25 mouse cellular contexts compared by ENCODE assay signal in genomic region chr9:96792543-96792942, GRCm38 (mm10). TPM values are rescaled to one million over a fixed set of nuclear protein-coding genes. Genes with fewer than 3 reads are reported as not detected.
DNase-seq lines count a peak whose midpoint lies in the region; ATAC-seq and TF ChIP-seq lines count a peak whose summit lies in the region.
"Had no signal": no experiment of that assay in that cellular context is flagged by ENCODE, and none has a peak within 500 bp of the region (broad histone marks: within the 10 kb centered on the region; RNA-seq: fewer than 3 reads in every experiment).

No protein-coding gene starts in this region.

- H3K36me3 ChIP-seq in C2C12 (ENCODE audit: control insufficient read depth, insufficient read depth): no peaks in the 10 kb centered on the region
- H3K36me3 ChIP-seq: embryonic facial prominence, embryonic 10.5 days; embryonic facial prominence, embryonic 12.5 days; forebrain, embryonic 10.5 days; forebrain, embryonic 12.5 days; G1E had no signal

- H3K79me2 ChIP-seq in C2C12 (ENCODE audit: control insufficient read depth, insufficient read depth): no peaks in the 10 kb centered on the region

- no peak overlapping the region for H3ac ChIP-seq in C2C12 (ENCODE audit: control insufficient read depth, insufficient read length, low read depth)

- H3K4me3 ChIP-seq in C2C12 (ENCODE audit: insufficient read depth, poor library complexity, severe bottlenecking): no peak overlapping the region
- H3K4me3 ChIP-seq: embryonic facial prominence, embryonic 10.5 days; embryonic facial prominence, embryonic 12.5 days; erythroblast, embryonic 14.5 days; forebrain, embryonic 10.5 days; forebrain, embryonic 12.5 days had no signal

- 0 out of 2 replicates have a peak, but pooled peaks have one; percentile 27 for ATAC-seq in megakaryocyte, adult 5-6 weeks (ENCODE audit: poor library complexity, severe bottlenecking)
- no peak for ATAC-seq in CD4-positive, CD25-positive, alpha-beta regulatory T cell, adult 4 months
- no peak for ATAC-seq in erythroblast, adult 5-6 weeks (replicated peaks; ENCODE audit: low FRiP score, poor library complexity, severe bottlenecking)
- ATAC-seq: activated CD4-positive, CD25-positive, alpha-beta regulatory T cell, adult 4 months; forebrain, embryonic 14.5 days; forebrain, embryonic 16.5 days; Patski had no signal

- no peaks in the 10 kb centered on the region for H3K27me3 ChIP-seq in C2C12 (ENCODE audit: control insufficient read depth, insufficient read depth, insufficient read length)
- H3K27me3 ChIP-seq: CH12.LX; embryonic facial prominence, embryonic 12.5 days; forebrain, embryonic 12.5 days; Patski had no signal

- no peak for DNase-seq in spleen, adult 12 weeks (ENCODE audit: low spot score)
- DNase-seq: adrenal gland, adult 8-10 months; adrenal gland, postnatal 14 days; adrenal gland, postnatal 36 days; B cell, adult 2 months; cerebellum, adult 11-12 months; cerebellum, adult 2 months; cerebellum, adult 9-10 months; cerebellum, postnatal 10 days; cerebellum, postnatal 25 days had no signal

- TF ChIP-seq CTCF in C2C12 (IDR thresholded peaks at IDR 0.05; ENCODE audit: control insufficient read depth, insufficient read depth, insufficient read length): no peak

- no peaks in the 10 kb centered on the region for H3K79me3 ChIP-seq in C2C12 (ENCODE audit: low read depth)

TF ChIP-seq in C2C12, 6 proteins besides CTCF, POLR2A, EP300 and RAD21:
- no peak for TF ChIP-seq MYOG (IDR thresholded peaks at IDR 0.05; ENCODE audit: control insufficient read depth, extremely low read depth, insufficient read length)
- peak; percentile 23 for TF ChIP-seq USF1 (IDR thresholded peaks at IDR 0.05; ENCODE audit: low read depth)
- no peak for TF ChIP-seq CEBPB (IDR thresholded peaks at IDR 0.05; ENCODE audit: low read depth)
- TF ChIP-seq MYOD1 (IDR thresholded peaks at IDR 0.05; ENCODE audit: control insufficient read depth, insufficient read length, low read depth): no peak
- TF ChIP-seq FOSL1 (IDR thresholded peaks at IDR 0.05; ENCODE audit: insufficient read depth, low read length, poor library complexity, severe bottlenecking): no peak
- no peak for TF ChIP-seq MAX (IDR thresholded peaks at IDR 0.05)

RNA-seq across cellular contexts. Expression of gene Zbtb38, which starts 39.9 kb away (rescaled TPM):
- 10.0 TPM for polyA plus RNA-seq in C2C12 (2012; fragmentation: generic; extraction: Trizol)
- total RNA-seq in megakaryocyte, adult 5-6 weeks (2015): 13.6 and 18.9 TPM in 2 replicates
- total RNA-seq in megakaryocyte, adult 5-6 weeks (2017): 18.7 and 19.8 TPM in 2 replicates
- polyA plus RNA-seq in CD4-positive, CD25-positive, alpha-beta regulatory T cell, adult 4 months (2017; shearing (Covaris generic)): 10 to 100 TPM; 80.3 to 85.0 TPM
- 4.8 and 7.1 TPM in 2 replicates for total RNA-seq in erythroblast, adult 5-6 weeks (2015; ENCODE audit: low replicate concordance)
- total RNA-seq in erythroblast, adult 5-6 weeks (2017; ENCODE audit: low replicate concordance): 4.9 and 6.0 TPM in 2 replicates
